Mouse (Mus musculus) left cerebral cortex, adult 2 months (tissue): Measurements from ENCODE around the gene Cdh1. TPM values are rescaled to one million over a fixed set of nuclear protein-coding genes. Genes with fewer than 3 reads are reported as not detected.

Experiments used
- DNase-seq, 2 experiments: peaks; one replicate each; pipeline ENCODE4 v3.0.0; 2021 to 2022; ENCODE audit warnings: low spot score in 2 of 2, mixed read lengths in 1 of 2; ENCODE audit errors: extremely low spot score in 1 of 2
- H3K27ac ChIP-seq: fragments of 200-600 bp; 2 replicates; pipeline ENCODE4 v1.8.1; 2022
- H3K4me3 ChIP-seq: fragments of 200-600 bp; 2 replicates; pipeline ENCODE4 v1.8.1; 2022
- CTCF ChIP-seq: fragments of 200-600 bp; IDR thresholded peaks from 2 replicates; pipeline ENCODE4 v1.8.1; 2022; ENCODE audit warnings: antibody characterized with exemption, mild to moderate bottlenecking, moderate library complexity
- intact Hi-C: fragments of 180-260 bp; cut with DNase I; formaldehyde crosslinking; loops from one replicate; pipeline ENCODE4 v1.15.1; 2025
- total RNA-seq, 2 experiments: library from RNA; stranded (reverse); gene quantifications; 2 replicates each; pipeline ENCODE4 v1.2.3; 2021

The Cdh1 gene
- total RNA-seq, 2 experiments from 2014 or later: 1.3 to 2.2 TPM

GRCm38 (mm10) chr8:106644957-106645356 is 41.8 kb downstream of the Cdh1 start:
- intact Hi-C loops: loop anchor here (10.0 kb wide), 1 partner anchor 230 kb away; the partner anchor contains the start of gene Zfp90
- TF ChIP-seq CTCF: no peak; the same call in 1 of the 2 replicates
- no peak for DNase-seq
- Histone ChIP-seq H3K4me3 (no peak overlapping the region), H3K27ac (no peak overlapping the region)

GRCm38 (mm10) chr8:106646153-106646552 is 43.0 kb downstream of the Cdh1 start:
- Histone ChIP-seq H3K27ac (no peak overlapping the region), H3K4me3 (no peak overlapping the region)
- intact Hi-C loops: loop anchor here (2.0 to 10.0 kb wide), 2 partner anchors 85 to 231 kb away; partner anchors contain the start of gene Zfp90
- DNase-seq: no peak
- TF ChIP-seq CTCF: no peak

DNA sequence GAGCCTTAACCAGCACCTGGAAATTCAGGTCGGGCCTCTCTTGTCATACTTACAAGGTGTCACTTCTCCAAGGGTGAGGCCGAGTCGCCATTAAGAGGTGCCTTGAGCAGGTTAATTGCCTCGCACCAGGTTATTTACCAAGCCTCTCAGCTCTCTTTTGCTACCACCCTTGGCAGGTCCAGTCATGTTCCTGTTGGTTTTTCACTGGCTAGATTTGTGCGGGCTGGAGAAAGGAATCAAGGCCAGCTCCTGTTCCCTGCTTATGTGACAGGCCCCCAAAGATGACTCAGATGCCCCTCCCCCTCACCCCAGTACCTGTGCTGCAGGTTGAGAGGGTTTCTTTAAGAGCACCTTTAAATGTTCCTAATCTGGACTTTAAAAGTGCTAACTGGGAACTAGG is 43.6 kb downstream of the Cdh1 start:
- Histone ChIP-seq H3K4me3 (no peak overlapping the region), H3K27ac (no peak overlapping the region)
- no peak for DNase-seq
- intact Hi-C loops: loop anchor here (1.0 to 10.0 kb wide), 3 partner anchors 86 to 232 kb away; partner anchors contain the start of gene Zfp90
- no peak for TF ChIP-seq CTCF

- no peak overlapping the region for H3K27ac ChIP-seq
- DNase-seq: peak; percentile 79 to 81
- peak; percentile 95 for TF ChIP-seq CTCF
- H3K4me3 ChIP-seq: no peak overlapping the region
- intact Hi-C loops: loop anchor here (1.0 to 10.0 kb wide), 3 partner anchors 87 to 233 kb away; partner anchors contain the start of gene Zfp90
These were observed 44.2 kb downstream of the Cdh1 start for GRCm38 (mm10) chr8:106647387-106647786.

GRCm38 (mm10) chr8:106648421-106648820 is 45.3 kb downstream of the Cdh1 start:
- no peak overlapping the region for H3K27ac ChIP-seq
- TF ChIP-seq CTCF: no peak
- H3K4me3 ChIP-seq: no peak overlapping the region
- DNase-seq: no peak
- intact Hi-C loops: loop anchor here (10.0 kb wide), 1 partner anchor 234 kb away; the partner anchor contains the start of gene Zfp90

GRCm38 (mm10) chr8:106651994-106652393 is 48.8 kb downstream of the Cdh1 start:
- H3K4me3 ChIP-seq: no peak overlapping the region
- intact Hi-C loops: no loop called here
- no peak for TF ChIP-seq CTCF

GRCm38 (mm10) chr8:106656046-106656445 is 52.9 kb downstream of the Cdh1 start:
- TF ChIP-seq CTCF: no peak
- no peak for DNase-seq

More at GRCm38 (mm10) chr8:106651994-106652393, 48.8 kb downstream of the Cdh1 start:
- no peak for DNase-seq
- no peak overlapping the region for H3K27ac ChIP-seq

GRCm38 (mm10) chr8:106672786-106673185 is 69.6 kb downstream of the Cdh1 start:
- TF ChIP-seq CTCF: no peak
- no peak overlapping the region for H3K4me3 ChIP-seq
- intact Hi-C loops: no loop called here
- H3K27ac ChIP-seq: no peak overlapping the region
- no peak for DNase-seq

More at GRCm38 (mm10) chr8:106656046-106656445, 52.9 kb downstream of the Cdh1 start:
- Histone ChIP-seq H3K27ac (no peak overlapping the region), H3K4me3 (no peak overlapping the region)
- intact Hi-C loops: no loop called here

- no peak for TF ChIP-seq CTCF
- Histone ChIP-seq H3K4me3 (no peak overlapping the region), H3K27ac (no peak overlapping the region)
- intact Hi-C loops: no loop called here
- DNase-seq: no peak
These were observed 71.2 kb downstream of the Cdh1 start for GRCm38 (mm10) chr8:106674318-106674717.

- Histone ChIP-seq H3K27ac (no peak overlapping the region), H3K4me3 (no peak overlapping the region)
- DNase-seq: no peak
- peak; percentile 20 for TF ChIP-seq CTCF
- intact Hi-C loops: no loop called here
These were observed 71.7 kb downstream of the Cdh1 start for GRCm38 (mm10) chr8:106674894-106675293.

GRCm38 (mm10) chr8:106682971-106683668 is 80.0 kb downstream of the Cdh1 start, which contains the start of gene Tango6:
Gene Tango6 (plus strand): TSS chr8:106683068.
- intact Hi-C loops: no loop called here
- peak within 1 kb of the TSS; percentile 90 for H3K27ac ChIP-seq
- DNase-seq: peak; percentile 89 to 90

DNA sequence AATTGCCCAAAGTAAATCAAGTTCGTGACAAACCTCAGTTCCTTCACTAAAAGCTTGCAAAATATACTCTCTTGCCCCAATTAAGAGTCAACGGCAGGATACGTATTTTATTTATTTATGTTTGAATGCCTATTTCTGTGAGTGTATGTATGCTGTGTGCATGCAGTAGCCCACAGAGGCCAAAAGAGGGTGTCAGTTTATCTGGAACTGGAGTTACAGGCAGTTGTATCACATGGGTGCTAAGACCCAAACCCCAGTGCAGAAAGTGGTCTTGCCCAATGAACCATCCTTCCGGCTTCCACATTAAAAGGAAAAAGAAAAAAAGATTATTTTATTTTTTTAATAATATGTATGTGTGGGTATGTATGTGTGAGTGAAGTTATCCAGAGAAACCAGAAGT is 81.2 kb downstream of the Cdh1 start:
- Histone ChIP-seq H3K27ac (no peak overlapping the region), H3K4me3 (no peak overlapping the region)
- DNase-seq: no peak
- TF ChIP-seq CTCF: no peak; the same call in 1 of the 2 replicates
- intact Hi-C loops: no loop called here

More at GRCm38 (mm10) chr8:106682971-106683668, 80.0 kb downstream of the Cdh1 start, which contains the start of gene Tango6:
- peak; percentile 79 for TF ChIP-seq CTCF
- H3K4me3 ChIP-seq: peak within 1 kb of the TSS; percentile 75
